Mouse (Mus musculus) G1E (cell line): Measurements from ENCODE around the gene March1.

ENCODE experiments used
- CTCF ChIP-seq: IDR thresholded peaks from 2 replicates; pipeline ENCODE4 v1.5.1; 2012; ENCODE audit warnings: low read depth, low read length, inconsistent platforms, mixed read lengths
- GATA1 ChIP-seq: IDR thresholded peaks from 2 replicates; pipeline ENCODE4 v1.6.1; 2012; ENCODE audit warnings: borderline replicate concordance, low read length, inconsistent platforms, mixed read lengths
- POLR2AphosphoS5 ChIP-seq: IDR thresholded peaks from 2 replicates; pipeline ENCODE4 v1.6.1; 2012; ENCODE audit warnings: low read depth, low read length, inconsistent platforms; ENCODE audit not compliant: insufficient replicate concordance
- TAL1 ChIP-seq: conservative IDR thresholded peaks from 2 replicates; pipeline ENCODE4 v1.6.1; 2012; ENCODE audit warnings: low read depth, low read length, inconsistent platforms, mixed read lengths

- TF ChIP-seq CTCF (no peak), POLR2AphosphoS5 (no peak), GATA1 (no peak), TAL1 (no peak)
Measured at GRCm38 (mm10) chr8:66415234-66415633, 797.5 kb downstream of the March1 start.
